Mouse (Mus musculus) lung, postnatal 0 days (tissue): ENCODE measurements at regions not wholly inside any gene's neighbourhood (a gene's known extent, or its start where the extent isn't known, plus 50 kb on each side); places are given as distances from the start of the nearest gene placed in this dataset.

ENCODE experiments used
- CTCF ChIP-seq: IDR thresholded peaks from 2 replicates; pipeline ENCODE4 v1.5.1; 2016; ENCODE audit warnings: antibody characterized with exemption, mild to moderate bottlenecking
- EP300 ChIP-seq: IDR thresholded peaks from 2 replicates; pipeline ENCODE4 v1.6.1; 2016; ENCODE audit warnings: antibody characterized with exemption, mild to moderate bottlenecking, control low read depth

DNA sequence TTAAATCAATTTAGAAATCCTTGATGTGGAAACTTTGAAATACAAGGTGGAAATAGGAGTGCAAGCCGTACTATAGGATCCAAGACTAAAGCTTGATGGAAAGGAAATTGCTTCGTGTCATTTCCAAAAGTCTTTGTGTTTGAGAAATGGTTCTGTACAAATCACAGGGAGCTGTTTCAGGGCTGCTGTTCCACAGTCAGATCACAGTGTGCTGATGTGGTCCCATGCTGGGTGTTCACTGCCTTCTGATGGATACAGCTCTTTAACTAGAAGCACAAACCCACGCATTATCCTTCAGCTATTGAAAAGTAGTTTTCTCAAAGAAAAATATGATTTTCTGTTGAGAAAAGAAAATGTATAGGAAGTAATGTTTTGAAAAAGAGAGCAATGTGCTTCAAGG is 391.3 kb downstream of the Arl4a start:
- no peak for TF ChIP-seq CTCF
- no peak for TF ChIP-seq EP300
